Mouse (Mus musculus) ES-Bruce4 (cell line): ENCODE measurements around the gene Sapcd1. TPM values are rescaled to one million over a fixed set of nuclear protein-coding genes. Genes with fewer than 3 reads are reported as not detected.
A peak's percentile ranks its signal among the peaks of the same experiment; 100 is the strongest.

ENCODE experiments used
- H3K27ac ChIP-seq: 2 replicates; pipeline ENCODE4 v1.5.1; 2012; ENCODE audit warnings: low read length, inconsistent platforms; ENCODE audit not compliant: insufficient read depth
- H3K27me3 ChIP-seq: 2 replicates; pipeline ENCODE4 v1.6.1; 2012; ENCODE audit warnings: mild to moderate bottlenecking, low read length, inconsistent platforms; ENCODE audit not compliant: control insufficient read depth, poor library complexity, insufficient read depth, severe bottlenecking
- H3K36me3 ChIP-seq: 2 replicates; pipeline ENCODE4 v1.6.1; 2012; ENCODE audit warnings: inconsistent platforms, mild to moderate bottlenecking, low read length, moderate library complexity; ENCODE audit not compliant: control insufficient read depth, poor library complexity, insufficient read depth, severe bottlenecking
- H3K4me1 ChIP-seq: one replicate; pipeline ENCODE4 v1.8.1; 2011; ENCODE audit warnings: low read length; ENCODE audit not compliant: control insufficient read depth, insufficient read depth
- H3K4me3 ChIP-seq: 2 replicates; pipeline ENCODE4 v1.5.1; 2011; ENCODE audit warnings: low read depth, mild to moderate bottlenecking, low read length
- H3K9ac ChIP-seq: 2 replicates; pipeline ENCODE4 v1.6.1; 2012; ENCODE audit warnings: low read depth, mild to moderate bottlenecking, inconsistent platforms; ENCODE audit not compliant: poor library complexity, severe bottlenecking
- H3K9me3 ChIP-seq: replicated peaks from 2 replicates; pipeline ENCODE4 v1.6.1; 2012; ENCODE audit warnings: mild to moderate bottlenecking, low read length, inconsistent platforms; ENCODE audit not compliant: control insufficient read depth, poor library complexity, insufficient read depth, severe bottlenecking
- CTCF ChIP-seq: IDR thresholded peaks from one replicate; pipeline ENCODE4 v1.8.1; 2011; ENCODE audit warnings: low read depth, low read length
- EP300 ChIP-seq: IDR thresholded peaks from 2 replicates; pipeline ENCODE4 v1.6.1; 2011; ENCODE audit warnings: low read depth, low read length; ENCODE audit not compliant: insufficient read depth
- POLR2A ChIP-seq: IDR thresholded peaks from one replicate; pipeline ENCODE4 v1.8.1; 2011; ENCODE audit warnings: low read length; ENCODE audit not compliant: insufficient read depth
- polyA plus RNA-seq: library from polyadenylated mRNA; stranded (reverse); fragments of >200 nt; gene quantifications from 2 replicates; pipeline ENCODE4 v1.2.4, GENCODE M21; 2011; ENCODE audit warnings: low read depth; ENCODE audit not compliant: missing spikeins, insufficient read depth, insufficient read length

Gene Sapcd1
- 1.7 and 3.9 TPM in 2 replicates for polyA plus RNA-seq

GRCm38 (mm10) chr17:35027277-35028068 lies at the start of gene Sapcd1:
Gene Sapcd1, minus strand, starts transcription at chr17:35028016.
- no peaks in the 10 kb centered on the region for H3K36me3 ChIP-seq
- no peaks in the 10 kb centered on the region for H3K27me3 ChIP-seq
- no peaks in the 10 kb centered on the region for H3K9me3 ChIP-seq
- H3K4me1 ChIP-seq: peaks cover 5% of the 10 kb centered on the region
- no peak for TF ChIP-seq POLR2A
- no peak for TF ChIP-seq EP300
- TF ChIP-seq CTCF: no peak
- H3K27ac ChIP-seq: no peak within 1 kb of the TSS
- H3K4me3 ChIP-seq: no peak within 1 kb of the TSS
- H3K9ac ChIP-seq: no peak within 1 kb of the TSS

GRCm38 (mm10) chr17:35077285-35077684 lies 49.5 kb upstream of the Sapcd1 start:
- H3K9ac ChIP-seq: peak overlapping the region; percentile 58
- peak overlapping the region; percentile 64 for H3K27ac ChIP-seq
- no peaks in the 10 kb centered on the region for H3K9me3 ChIP-seq
- no peaks in the 10 kb centered on the region for H3K36me3 ChIP-seq
- H3K4me1 ChIP-seq: peaks cover 2% of the 10 kb centered on the region
- TF ChIP-seq CTCF (no peak), POLR2A (no peak), EP300 (no peak)
- no peaks in the 10 kb centered on the region for H3K27me3 ChIP-seq
- peak overlapping the region; percentile 41 for H3K4me3 ChIP-seq

GRCm38 (mm10) chr17:35076507-35077176 lies 48.8 kb upstream of the Sapcd1 start, which contains the start of gene Ly6g6e:
Gene Ly6g6e, plus strand, starts transcription at chr17:35076902.
- H3K4me3 ChIP-seq: peak within 1 kb of the TSS; percentile 57
- peak within 1 kb of the TSS; percentile 58 for H3K9ac ChIP-seq

GRCm38 (mm10) chr17:35074097-35074496 lies 46.3 kb upstream of the Sapcd1 start:
- peak overlapping the region; percentile 43 for H3K9ac ChIP-seq
- no peak overlapping the region for H3K27ac ChIP-seq
- H3K4me3 ChIP-seq: peak overlapping the region; percentile 31

More at GRCm38 (mm10) chr17:35076507-35077176, 48.8 kb upstream of the Sapcd1 start, which contains the start of gene Ly6g6e:
- peak within 1 kb of the TSS; percentile 85 for H3K27ac ChIP-seq
- H3K36me3 ChIP-seq: no peaks in the 10 kb centered on the region
- H3K4me1 ChIP-seq: peaks cover 3% of the 10 kb centered on the region
- no peaks in the 10 kb centered on the region for H3K27me3 ChIP-seq
- no peaks in the 10 kb centered on the region for H3K9me3 ChIP-seq
- peak; percentile 83 for TF ChIP-seq EP300
- TF ChIP-seq CTCF: no peak
- TF ChIP-seq POLR2A: no peak

GRCm38 (mm10) chr17:35071454-35071853 lies 43.6 kb upstream of the Sapcd1 start:
- Histone ChIP-seq H3K27me3 (no peaks in the 10 kb centered on the region), H3K4me1 (peaks cover 5% of the 10 kb centered on the region), H3K9me3 (no peaks in the 10 kb centered on the region), H3K36me3 (no peaks in the 10 kb centered on the region), H3K9ac (no peak overlapping the region), H3K27ac (no peak overlapping the region), H3K4me3 (no peak overlapping the region)
- TF ChIP-seq EP300: no peak
- TF ChIP-seq POLR2A: no peak
- no peak for TF ChIP-seq CTCF

More at GRCm38 (mm10) chr17:35074097-35074496, 46.3 kb upstream of the Sapcd1 start:
- H3K9me3 ChIP-seq: no peaks in the 10 kb centered on the region
- TF ChIP-seq CTCF (no peak), POLR2A (no peak), EP300 (no peak)
- H3K4me1 ChIP-seq: peaks cover 7% of the 10 kb centered on the region
- H3K27me3 ChIP-seq: no peaks in the 10 kb centered on the region
- no peaks in the 10 kb centered on the region for H3K36me3 ChIP-seq
